In genomic region chr12:106082191-106082957, GRCm38 (mm10) we compare ENCODE assay signal across 12 mouse cellular contexts.
DNase-seq lines count a peak whose midpoint lies in the region; ATAC-seq lines count a peak whose summit lies in the region.
"Had no signal": no experiment of that assay in that cellular context is flagged by ENCODE, and none has a peak within 500 bp of the region (broad histone marks: within the 10 kb centered on the region; RNA-seq: fewer than 3 reads in every experiment).

No protein-coding gene starts in this region.

- H3K4me3 ChIP-seq in hindbrain, embryonic 14.5 days (replicated peaks; ENCODE audit: low read length) = no peak overlapping the region
- H3K4me3 ChIP-seq in midbrain, embryonic 15.5 days = no peak overlapping the region
- H3K4me3 ChIP-seq: heart, embryonic 13.5 days had no signal

- WGBS in hindbrain, embryonic 14.5 days = 29% methylated on average over 16 of the region's 16 CpGs
- WGBS in midbrain, embryonic 15.5 days = 24% methylated on average over 16 of the region's 16 CpGs

- peak; percentile 64; the same call in 1 of the 2 replicates for ATAC-seq in hindbrain, embryonic 14.5 days (ENCODE audit: low FRiP score)
- peak; percentile 68; the same call in 1 of the 2 replicates for ATAC-seq in midbrain, embryonic 15.5 days (replicated peaks)
- ATAC-seq in erythroblast, adult 5-6 weeks (replicated peaks; ENCODE audit: low FRiP score, poor library complexity, severe bottlenecking) = no peak
- ATAC-seq: Patski had no signal

- DNase-seq in cerebellum, postnatal 25 days = peak; percentile 18 to 20
- no peak for DNase-seq in cerebellum, adult 9-11 months
- DNase-seq in embryo, embryonic 9.5 days (ENCODE audit: extremely low spot score) = peak; percentile 44
- peak; percentile 55 for DNase-seq in hindbrain, embryonic 14.5 days (ENCODE audit: low spot score)
- no peak for DNase-seq in gastrocnemius, postnatal 36 days
- DNase-seq in heart, adult 11 months = no peak
- DNase-seq: kidney, postnatal 10 days had no signal

- peak overlapping the region; percentile 28; the same call in 1 of the 2 replicates for H3K27ac ChIP-seq in hindbrain, embryonic 14.5 days
- H3K27ac ChIP-seq in midbrain, embryonic 15.5 days = peak overlapping the region; percentile 62
- H3K27ac ChIP-seq: heart, embryonic 13.5 days; liver, embryonic 14.5 days had no signal

- H3K36me3 ChIP-seq in hindbrain, embryonic 14.5 days (replicated peaks; ENCODE audit: control insufficient read depth, insufficient read depth) = no peaks in the 10 kb centered on the region
- H3K36me3 ChIP-seq in midbrain, embryonic 15.5 days (replicated peaks) = no peaks in the 10 kb centered on the region

- no peaks in the 10 kb centered on the region for H3K27me3 ChIP-seq in hindbrain, embryonic 14.5 days (ENCODE audit: control insufficient read depth, insufficient read depth, low read length)
- no peaks in the 10 kb centered on the region for H3K27me3 ChIP-seq in midbrain, embryonic 15.5 days (replicated peaks)
- H3K27me3 ChIP-seq: heart, embryonic 13.5 days; Patski had no signal

- intact Hi-C loops in gastrocnemius, postnatal 36 days (cut with DNase I) = no loop called here

- H3K4me1 ChIP-seq in hindbrain, embryonic 14.5 days (replicated peaks; ENCODE audit: control insufficient read depth, insufficient read depth, low read length) = peaks cover 24% of the 10 kb centered on the region
- peaks cover 30% of the 10 kb centered on the region for H3K4me1 ChIP-seq in midbrain, embryonic 15.5 days

- H3K4me2 ChIP-seq in hindbrain, embryonic 14.5 days (replicated peaks) = no peak overlapping the region
- peak overlapping the region; percentile 11; the same call in 1 of the 2 replicates for H3K4me2 ChIP-seq in midbrain, embryonic 15.5 days
- H3K4me2 ChIP-seq: heart, embryonic 13.5 days had no signal

- H3K9me3 ChIP-seq in hindbrain, embryonic 14.5 days (ENCODE audit: control insufficient read depth, low read length) = no peaks in the 10 kb centered on the region
- no peaks in the 10 kb centered on the region for H3K9me3 ChIP-seq in midbrain, embryonic 15.5 days
- H3K9me3 ChIP-seq: heart, embryonic 13.5 days had no signal

- no peak overlapping the region for H3K9ac ChIP-seq in hindbrain, embryonic 14.5 days
- H3K9ac ChIP-seq in midbrain, embryonic 15.5 days = no peak overlapping the region
- H3K9ac ChIP-seq: heart, embryonic 13.5 days; liver, embryonic 14.5 days had no signal

Comparison
In these comparisons a context has a peak if more than half of its experiments do, and no peak if none do; other contexts are left out.
1. DNase-seq: peak in cerebellum, postnatal 25 days (2 of 2), embryo, embryonic 9.5 days (single experiment) and hindbrain, embryonic 14.5 days (single experiment); none in cerebellum, adult 9-11 months (single experiment), gastrocnemius, postnatal 36 days (0 of 2) and heart, adult 11 months (single experiment).